Mouse (Mus musculus) lung, postnatal 0 days (tissue): ENCODE results near the gene Rin1. TPM values are rescaled to one million over a fixed set of nuclear protein-coding genes. Genes with fewer than 3 reads are reported as not detected.

Experiments
- ATAC-seq: fragments of 200-750 bp; cut with Nextera tagmentation; 2 replicates; pipeline ENCODE4 v1.8.0; 2017; ENCODE audit warnings: moderate library complexity
- DNase-seq: peaks from one replicate; pipeline ENCODE4 v3.0.0-alpha.2; 2016; ENCODE audit warnings: low spot score
- H3K27ac ChIP-seq: fragments of 300-500 bp; sonication (generic); 2 replicates; pipeline ENCODE4 v1.5.1; 2014; ENCODE audit warnings: antibody characterized with exemption, mild to moderate bottlenecking, low read length, mixed read lengths
- H3K27me3 ChIP-seq: fragments of 300-500 bp; sonication (generic); replicated peaks from 2 replicates; pipeline ENCODE4 v1.6.1; 2014; ENCODE audit warnings: low read length, mixed read lengths; ENCODE audit not compliant: insufficient read depth
- H3K36me3 ChIP-seq: fragments of 300-500 bp; sonication (generic); 2 replicates; pipeline ENCODE4 v1.6.1; 2014; ENCODE audit warnings: low read length, mixed read lengths; ENCODE audit not compliant: insufficient read depth
- H3K4me1 ChIP-seq: fragments of 300-500 bp; sonication (generic); 2 replicates; pipeline ENCODE4 v1.6.1; 2014; ENCODE audit warnings: antibody characterized with exemption, low read depth, low read length, mixed read lengths; ENCODE audit not compliant: insufficient read depth
- H3K4me2 ChIP-seq: fragments of 300-500 bp; sonication (generic); replicated peaks from 2 replicates; pipeline ENCODE4 v1.6.1; 2014; ENCODE audit warnings: low read depth, mild to moderate bottlenecking, low read length, moderate library complexity, mixed read lengths
- H3K4me3 ChIP-seq: fragments of 300-500 bp; sonication (generic); 2 replicates; pipeline ENCODE4 v1.5.1; 2014; ENCODE audit warnings: low read depth, low read length
- H3K9ac ChIP-seq: fragments of 300-500 bp; sonication (generic); replicated peaks from 2 replicates; pipeline ENCODE4 v1.6.1; 2014; ENCODE audit warnings: low read depth, mild to moderate bottlenecking
- H3K9me3 ChIP-seq: fragments of 300-500 bp; sonication (generic); 2 replicates; pipeline ENCODE4 v1.6.1; 2016; ENCODE audit warnings: low read length, mixed read lengths
- CTCF ChIP-seq: IDR thresholded peaks from 2 replicates; pipeline ENCODE4 v1.5.1; 2016; ENCODE audit warnings: antibody characterized with exemption, mild to moderate bottlenecking
- EP300 ChIP-seq: IDR thresholded peaks from 2 replicates; pipeline ENCODE4 v1.6.1; 2016; ENCODE audit warnings: antibody characterized with exemption, mild to moderate bottlenecking, control low read depth
- WGBS: fragments of 180-500 bp; shearing (Covaris S2); extraction: QIAGEN DNeasy Blood & Tissue Kit; methylation state at CpG from one replicate; pipeline ENCODE4 v1.1.7; 2014; 5-methylcytosine and 5-hydroxymethylcytosine counted together
- polyA plus RNA-seq: library from polyadenylated mRNA; unstranded; fragments of >200 nt; fragmentation: Nextera tagmentation; extraction: Ambion mirVana; gene quantifications from 2 replicates; pipeline ENCODE4 v1.2.1, GENCODE M21; 2015

Rin1 gene
- polyA plus RNA-seq, 1 experiment from 2014 or later: 1.7 TPM

GRCm38 (mm10) chr19:5087884-5088728 is 37.8 kb downstream of the Rin1 start, which contains the start of gene Yif1a:
Gene Yif1a (plus strand): TSS chr19:5088538.
- WGBS: under 1% methylated on average over 58 of the region's 58 CpGs
- TF ChIP-seq EP300 (no peak), CTCF (peak; percentile 85)
- peak within 1 kb of the TSS; percentile 73 for H3K27ac ChIP-seq
- peaks cover 16% of the 10 kb centered on the region; the same call in 1 of the 2 replicates for H3K36me3 ChIP-seq
- peaks cover 23% of the 10 kb centered on the region for H3K27me3 ChIP-seq
- H3K9me3 ChIP-seq: no peaks in the 10 kb centered on the region
- peak within 1 kb of the TSS; percentile 60 for H3K9ac ChIP-seq
- H3K4me2 ChIP-seq: peak within 1 kb of the TSS; percentile 93
- DNase-seq: peak; percentile 100
- ATAC-seq: peak; percentile 94
- H3K4me1 ChIP-seq: no peaks in the 10 kb centered on the region; the same call in 1 of the 2 replicates
- peak within 1 kb of the TSS; percentile 73 for H3K4me3 ChIP-seq

GRCm38 (mm10) chr19:5089324-5089723 is 39.0 kb downstream of the Rin1 start:
- ATAC-seq (no peak), DNase-seq (no peak)
- Histone ChIP-seq H3K27ac (no peak overlapping the region), H3K4me3 (peak overlapping the region; percentile 73; the same call in 1 of the 2 replicates), H3K27me3 (peaks cover 19% of the 10 kb centered on the region), H3K4me2 (peak overlapping the region; percentile 93; the same call in 1 of the 2 replicates), H3K36me3 (peaks cover 16% of the 10 kb centered on the region; the same call in 1 of the 2 replicates), H3K4me1 (no peaks in the 10 kb centered on the region; the same call in 1 of the 2 replicates), H3K9ac (no peak overlapping the region), H3K9me3 (no peaks in the 10 kb centered on the region)
- no peak for TF ChIP-seq CTCF
- TF ChIP-seq EP300: no peak
- 91% methylated on average over 4 of the region's 4 CpGs for WGBS

GRCm38 (mm10) chr19:5092083-5092482 is 41.8 kb downstream of the Rin1 start:
- no peak overlapping the region for H3K9ac ChIP-seq
- ATAC-seq (no peak), DNase-seq (no peak)
- no peak overlapping the region for H3K27ac ChIP-seq
- no peak overlapping the region for H3K4me2 ChIP-seq
- WGBS: 89% methylated on average over 10 of the region's 10 CpGs
- H3K9me3 ChIP-seq: no peaks in the 10 kb centered on the region
- H3K4me1 ChIP-seq: no peaks in the 10 kb centered on the region; the same call in 1 of the 2 replicates
- no peaks in the 10 kb centered on the region for H3K27me3 ChIP-seq
- H3K36me3 ChIP-seq: peaks cover 16% of the 10 kb centered on the region; the same call in 1 of the 2 replicates
- TF ChIP-seq EP300: no peak
- TF ChIP-seq CTCF: no peak
- H3K4me3 ChIP-seq: no peak overlapping the region

GRCm38 (mm10) chr19:5093481-5094242 is 43.4 kb downstream of the Rin1 start:
- ATAC-seq: no peak
- 67% methylated on average over 12 of the region's 12 CpGs for WGBS

GRCm38 (mm10) chr19:5094243-5094632 is 44.0 kb downstream of the Rin1 start:
- under 1% methylated on average over 19 of the region's 21 CpGs for WGBS
- no peak overlapping the region for H3K4me2 ChIP-seq
- H3K9ac ChIP-seq: no peak overlapping the region

More at GRCm38 (mm10) chr19:5093481-5094242, 43.4 kb downstream of the Rin1 start:
- Histone ChIP-seq H3K4me1 (peaks cover 4% of the 10 kb centered on the region), H3K4me2 (no peak overlapping the region), H3K4me3 (no peak overlapping the region), H3K36me3 (peaks cover 16% of the 10 kb centered on the region; the same call in 1 of the 2 replicates), H3K9ac (no peak overlapping the region), H3K9me3 (no peaks in the 10 kb centered on the region), H3K27me3 (no peaks in the 10 kb centered on the region), H3K27ac (no peak overlapping the region)
- no peak for DNase-seq
- TF ChIP-seq CTCF: no peak
- TF ChIP-seq EP300: no peak

More at GRCm38 (mm10) chr19:5094243-5094632, 44.0 kb downstream of the Rin1 start:
- ATAC-seq: peak; percentile 79
- Histone ChIP-seq H3K4me3 (no peak overlapping the region), H3K36me3 (peaks cover 16% of the 10 kb centered on the region; the same call in 1 of the 2 replicates), H3K9me3 (no peaks in the 10 kb centered on the region), H3K27me3 (no peaks in the 10 kb centered on the region), H3K27ac (no peak overlapping the region), H3K4me1 (peaks cover 4% of the 10 kb centered on the region)
- no peak for TF ChIP-seq EP300
- peak; percentile 91 for TF ChIP-seq CTCF
- DNase-seq: peak; percentile 93
